Mouse (Mus musculus) testis, adult 2 months (tissue): Measurements from ENCODE around the gene Opcml.

ENCODE experiments used
- CTCF ChIP-seq: fragments of 200-500 bp; IDR thresholded peaks from 2 replicates; pipeline ENCODE4 v1.5.1; 2012; ENCODE audit warnings: low read depth, mild to moderate bottlenecking, inconsistent platforms, low read length, moderate library complexity; ENCODE audit not compliant: control insufficient read depth, insufficient read depth, insufficient replicate concordance
- POLR2A ChIP-seq: fragments of 200-500 bp; IDR thresholded peaks from 2 replicates; pipeline ENCODE4 v1.6.1; 2012; ENCODE audit warnings: low read depth, mild to moderate bottlenecking, inconsistent platforms, low read length, moderate library complexity; ENCODE audit not compliant: control insufficient read depth

- TF ChIP-seq POLR2A (no peak), CTCF (no peak)
Observed at GRCm38 (mm10) chr9:28405816-28406215, 615.2 kb downstream of the Opcml start.
